Mouse (Mus musculus) gastrocnemius, adult 2 months (tissue): ENCODE measurements around the gene Cct6b. TPM values are rescaled to one million over a fixed set of nuclear protein-coding genes. Genes with fewer than 3 reads are reported as not detected.

Experiments used
- DNase-seq: peaks from one replicate; pipeline ENCODE4 v3.0.0; 2022
- H3K27ac ChIP-seq: fragments of 200-600 bp; 2 replicates; pipeline ENCODE4 v1.8.1; 2022; ENCODE audit warnings: mild to moderate bottlenecking
- H3K4me3 ChIP-seq: fragments of 200-600 bp; 2 replicates; pipeline ENCODE4 v1.8.1; 2022; ENCODE audit warnings: mild to moderate bottlenecking, moderate library complexity
- CTCF ChIP-seq: fragments of 200-600 bp; IDR thresholded peaks from 2 replicates; pipeline ENCODE4 v1.8.1; 2022; ENCODE audit warnings: antibody characterized with exemption, mild to moderate bottlenecking, moderate library complexity
- intact Hi-C: fragments of 180-260 bp; cut with DNase I; formaldehyde crosslinking; loops from one replicate; pipeline ENCODE4 v1.15.1; 2025
- total RNA-seq, 2 experiments: library from RNA; stranded (reverse); gene quantifications; 2 replicates each; pipeline ENCODE4 v1.2.3; 2021

Gene Cct6b
- total RNA-seq, 2 experiments from 2014 or later: 0.18 to 0.20 TPM

DNA sequence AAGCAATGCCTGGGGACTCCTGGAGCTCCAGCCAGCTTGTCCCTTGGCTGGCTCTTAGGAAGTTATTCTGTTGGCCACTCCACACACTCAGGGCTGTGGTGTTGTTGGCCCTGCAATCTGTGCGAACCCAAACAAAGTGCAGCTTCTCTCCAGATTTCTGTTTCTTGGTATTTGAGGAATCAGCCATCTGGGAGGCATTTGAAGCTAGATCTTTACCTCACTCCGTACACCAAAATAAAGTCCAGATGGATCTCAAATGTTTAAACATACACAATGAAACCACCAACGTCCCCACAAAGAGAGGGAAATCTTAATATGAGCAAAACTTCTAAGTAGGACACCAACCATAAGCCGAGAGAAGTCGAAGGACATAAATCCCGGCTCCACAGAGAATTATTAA lies 71.5 kb downstream of the Cct6b start:
- intact Hi-C loops: no loop called here
- DNase-seq: no peak
- Histone ChIP-seq H3K4me3 (no peak overlapping the region), H3K27ac (no peak overlapping the region)
- TF ChIP-seq CTCF: no peak

DNA sequence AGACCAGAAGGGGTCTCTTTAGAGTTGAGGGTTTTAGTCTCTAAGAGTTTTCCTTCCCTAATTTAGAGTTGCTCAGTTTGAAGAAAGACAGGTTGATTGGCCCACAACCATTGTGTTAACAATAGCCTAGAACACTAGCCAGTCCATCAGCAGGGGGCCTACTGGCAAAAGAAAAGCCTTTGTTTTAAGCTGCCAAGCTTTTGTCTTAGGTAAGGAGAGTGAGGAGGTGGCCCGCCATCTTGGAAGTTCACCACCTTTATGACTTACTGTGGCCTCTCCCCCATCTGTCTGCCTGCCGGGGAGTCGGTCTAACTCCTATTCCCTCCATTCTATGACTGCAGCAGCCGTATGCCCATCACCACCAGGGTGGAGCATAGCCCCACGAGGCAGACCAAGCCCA lies 73.6 kb downstream of the Cct6b start:
- intact Hi-C loops: no loop called here
- Histone ChIP-seq H3K27ac (no peak overlapping the region), H3K4me3 (no peak overlapping the region)
- TF ChIP-seq CTCF: no peak
- DNase-seq: no peak

DNA sequence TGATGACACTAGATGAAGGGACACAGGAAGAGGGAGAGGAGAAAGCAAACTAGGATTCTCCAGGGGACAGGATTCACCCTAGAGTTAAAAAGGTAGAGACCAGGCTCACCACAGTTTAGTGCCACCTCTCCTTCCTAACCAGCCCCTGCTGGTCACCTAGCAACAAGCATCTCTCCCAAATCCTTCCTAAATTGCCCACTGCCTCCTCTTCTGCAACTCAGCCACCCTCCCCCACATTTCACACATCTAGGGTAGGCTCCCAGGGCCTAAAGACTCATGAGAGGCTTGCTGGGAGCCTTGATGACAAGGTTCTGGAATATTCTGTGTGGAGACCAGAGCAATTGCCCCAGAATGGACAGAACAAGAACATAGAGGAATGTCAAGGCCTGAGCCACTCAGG lies 76.5 kb downstream of the Cct6b start:
- no peak for DNase-seq
- no peak overlapping the region for H3K27ac ChIP-seq
- intact Hi-C loops: no loop called here
- H3K4me3 ChIP-seq: no peak overlapping the region
- no peak for TF ChIP-seq CTCF

DNA sequence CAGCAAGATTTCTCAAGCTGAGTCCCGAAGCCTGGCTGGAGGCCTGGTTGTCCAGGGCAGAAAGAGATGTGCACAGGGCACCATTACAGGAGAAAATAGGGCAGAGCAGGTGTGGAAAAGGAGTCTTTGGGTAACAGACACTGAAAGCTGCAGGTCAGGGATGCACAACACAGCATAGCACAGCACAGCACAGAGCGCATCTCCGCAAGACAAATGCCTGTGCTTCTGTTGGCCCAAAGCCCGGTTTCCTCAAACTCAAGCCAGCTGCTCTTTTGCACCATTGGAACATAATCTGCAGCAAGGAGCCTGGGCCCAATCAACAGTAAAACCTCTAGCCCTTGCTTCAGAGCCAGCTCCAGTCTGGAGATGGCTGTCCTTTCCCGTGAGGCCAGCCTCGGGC lies 79.4 kb downstream of the Cct6b start:
- Histone ChIP-seq H3K27ac (peak overlapping the region; percentile 49; the same call in 1 of the 2 replicates), H3K4me3 (no peak overlapping the region)
- intact Hi-C loops: no loop called here
- no peak for TF ChIP-seq CTCF
- DNase-seq: peak; percentile 61

DNA sequence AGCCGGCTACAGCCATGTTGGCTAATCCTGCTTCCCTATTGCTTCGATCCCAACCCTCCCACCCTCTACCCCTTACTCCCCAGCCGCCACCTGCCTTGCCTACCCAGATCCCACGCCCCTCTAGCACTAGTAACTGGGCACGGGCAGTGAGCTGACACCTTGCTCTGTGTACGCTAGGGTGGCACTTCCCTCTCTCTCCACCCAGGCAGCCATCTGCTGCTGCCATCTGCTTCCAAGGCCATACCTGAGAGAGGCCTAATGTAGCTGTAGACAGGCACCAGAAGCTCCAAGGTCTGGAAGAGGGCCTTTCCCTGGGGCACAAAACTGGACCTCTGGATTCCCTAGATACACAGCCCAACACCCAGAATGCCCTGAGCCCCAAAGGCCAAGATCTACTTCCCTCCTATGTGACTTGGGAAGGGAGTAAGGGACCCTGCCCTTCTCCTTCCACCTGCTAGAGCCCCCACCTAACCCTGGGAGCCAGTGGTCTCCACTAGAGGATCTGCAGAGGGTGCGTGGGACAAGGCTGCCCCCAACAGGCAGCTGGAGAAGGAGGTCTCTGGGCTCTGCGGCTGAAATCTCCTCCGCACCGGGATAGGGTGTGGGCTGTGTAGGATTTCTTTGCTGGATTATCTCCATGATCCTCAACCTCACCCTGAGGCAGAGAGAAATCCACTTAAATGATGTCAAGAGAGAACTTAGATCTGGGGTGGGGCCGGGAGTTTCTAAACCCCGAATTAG lies 80.2 kb downstream of the Cct6b start:
- Histone ChIP-seq H3K4me3 (no peak overlapping the region), H3K27ac (no peak overlapping the region)
- intact Hi-C loops: no loop called here
- DNase-seq: peak; percentile 38
- TF ChIP-seq CTCF: peak; percentile 37

DNA sequence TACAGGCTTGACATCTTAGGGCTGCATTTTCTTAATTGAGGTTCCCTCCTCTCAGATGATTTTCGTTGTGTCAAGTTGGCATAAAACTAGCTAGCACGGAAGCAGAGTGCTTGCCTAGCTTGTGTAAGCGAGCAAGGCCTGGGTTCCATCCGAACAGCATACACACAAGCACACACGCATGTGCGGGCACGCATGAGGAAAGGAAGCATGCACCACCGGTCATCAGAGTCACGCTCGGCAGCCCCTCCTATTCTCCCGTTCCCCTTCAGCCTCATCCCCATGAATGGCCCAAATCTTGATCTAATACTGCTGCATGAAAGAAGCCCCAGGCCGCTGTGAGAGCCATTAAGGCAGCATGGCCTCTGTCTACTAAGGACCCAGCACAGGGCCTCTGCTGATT lies 85.6 kb downstream of the Cct6b start:
- H3K4me3 ChIP-seq: no peak overlapping the region
- no peak overlapping the region for H3K27ac ChIP-seq
- intact Hi-C loops: no loop called here
- DNase-seq: no peak
- TF ChIP-seq CTCF: no peak

Other genes starting within 250 kb of the Cct6b start
- gene Zfp830, start within 50 bp of the Cct6b start, total RNA-seq: 10 to 100 TPM; 15.9 to 16.8 TPM
- 10 to 100 TPM; 21.4 to 22.7 TPM for gene Lig3, start 16.8 kb upstream of the Cct6b start, total RNA-seq
- gene Rffl, start 106.9 kb upstream of the Cct6b start, total RNA-seq: 10 to 100 TPM in 1 of 2 experiments, 1 to 10 TPM in 1; 6.5 to 10.1 TPM
- gene Rad51d, start 126.3 kb upstream of the Cct6b start, total RNA-seq: 1 to 10 TPM; 2.7 to 3.6 TPM
- gene Fndc8, start 127.8 kb upstream of the Cct6b start, total RNA-seq: not detected
- gene Nle1, start 144.1 kb upstream of the Cct6b start, total RNA-seq: 10 to 100 TPM; 11.4 to 15.1 TPM
- 100 to 1,000 TPM; 169 to 206 TPM for gene Unc45b, start 146.2 kb upstream of the Cct6b start, total RNA-seq
- gene Slfn5, start 187.0 kb upstream of the Cct6b start, total RNA-seq: 10 to 100 TPM; 12.2 to 24.1 TPM
- gene Slfn9, start 227.5 kb upstream of the Cct6b start, total RNA-seq: under 1 TPM; 0.13 to 0.28 TPM